Mouse (Mus musculus): ENCODE results near the gene Taf15. TPM values are rescaled to one million over a fixed set of nuclear protein-coding genes. Genes with fewer than 3 reads are reported as not detected.

Taf15 gene
- polyA plus RNA-seq, 1 experiment from 2014 or later: 13.8 TPM

DNA sequence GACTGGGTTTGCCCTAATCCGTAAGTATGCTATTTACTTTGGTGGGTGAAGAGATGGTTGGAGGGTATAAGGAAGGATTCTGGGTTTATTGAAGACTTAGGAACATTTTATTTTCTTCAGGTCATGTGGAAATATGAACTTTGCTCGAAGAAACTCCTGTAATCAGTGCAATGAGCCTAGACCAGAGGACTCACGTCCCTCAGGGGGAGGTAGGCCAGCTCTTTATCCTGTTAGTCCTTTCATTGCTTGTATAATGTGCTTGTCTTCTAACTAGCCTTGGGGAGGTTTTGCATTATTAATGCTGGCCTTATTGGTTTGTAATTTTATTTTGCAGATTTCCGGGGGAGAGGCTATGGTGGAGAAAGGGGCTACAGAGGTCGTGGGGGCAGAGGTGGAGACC, 31.4 kb downstream of the Taf15 start:
- H3K9ac ChIP-seq (ENCODE audit: low read length): no peak overlapping the region
- H3K4me2 ChIP-seq (ENCODE audit: low read depth, low read length, severe bottlenecking): no peak overlapping the region
- peaks cover 14% of the 10 kb centered on the region; the same call in 1 of the 2 replicates for H3K36me3 ChIP-seq (ENCODE audit: control insufficient read depth, insufficient read depth, low read length)
- no peak for ATAC-seq (replicated peaks; ENCODE audit: low FRiP score)
- H3K4me3 ChIP-seq (ENCODE audit: low read depth, low read length): no peak overlapping the region
- no peaks in the 10 kb centered on the region for H3K27me3 ChIP-seq (ENCODE audit: control insufficient read depth, insufficient read depth, low read length)
- DNase-seq (ENCODE audit: low spot score): no peak
- no peak overlapping the region for H3K27ac ChIP-seq (ENCODE audit: low read depth, low read length)
- WGBS: 93% methylated on average over 5 of the region's 5 CpGs
- H3K9me3 ChIP-seq (ENCODE audit: control insufficient read depth, low read length): no peaks in the 10 kb centered on the region
- no peaks in the 10 kb centered on the region for H3K4me1 ChIP-seq (replicated peaks; ENCODE audit: control insufficient read depth, insufficient read depth, low read length)

DNA sequence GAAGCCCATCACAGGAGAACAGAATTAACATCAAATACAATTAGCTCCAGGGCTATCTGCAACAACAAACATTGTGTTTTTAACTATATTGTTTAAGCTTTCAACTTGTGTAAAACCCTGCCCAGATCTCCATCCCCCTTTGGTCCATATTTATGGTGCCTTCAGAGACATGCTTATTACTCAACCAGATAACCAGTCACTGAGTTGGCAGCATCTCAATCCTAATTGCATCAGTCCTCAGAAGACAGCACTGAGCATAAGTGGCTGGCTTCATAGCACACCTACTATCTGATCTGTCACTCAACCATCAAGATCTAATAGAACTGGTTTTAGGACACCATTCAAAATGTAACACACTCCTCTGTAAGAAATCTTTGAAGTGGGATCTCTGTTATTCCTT, 36.6 kb downstream of the Taf15 start:
- Histone ChIP-seq H3K4me3 (ENCODE audit: low read depth, low read length) (no peak overlapping the region), H3K9me3 (ENCODE audit: control insufficient read depth, low read length) (no peaks in the 10 kb centered on the region), H3K4me2 (ENCODE audit: low read depth, low read length, severe bottlenecking) (no peak overlapping the region), H3K36me3 (ENCODE audit: control insufficient read depth, insufficient read depth, low read length) (peaks cover 4% of the 10 kb centered on the region; the same call in 1 of the 2 replicates), H3K4me1 (replicated peaks; ENCODE audit: control insufficient read depth, insufficient read depth, low read length) (no peaks in the 10 kb centered on the region), H3K27ac (ENCODE audit: low read depth, low read length) (no peak overlapping the region), H3K27me3 (ENCODE audit: control insufficient read depth, insufficient read depth, low read length) (no peaks in the 10 kb centered on the region), H3K9ac (ENCODE audit: low read length) (no peak overlapping the region)
- ATAC-seq (replicated peaks; ENCODE audit: low FRiP score) (no peak), DNase-seq (ENCODE audit: low spot score) (no peak)

DNA sequence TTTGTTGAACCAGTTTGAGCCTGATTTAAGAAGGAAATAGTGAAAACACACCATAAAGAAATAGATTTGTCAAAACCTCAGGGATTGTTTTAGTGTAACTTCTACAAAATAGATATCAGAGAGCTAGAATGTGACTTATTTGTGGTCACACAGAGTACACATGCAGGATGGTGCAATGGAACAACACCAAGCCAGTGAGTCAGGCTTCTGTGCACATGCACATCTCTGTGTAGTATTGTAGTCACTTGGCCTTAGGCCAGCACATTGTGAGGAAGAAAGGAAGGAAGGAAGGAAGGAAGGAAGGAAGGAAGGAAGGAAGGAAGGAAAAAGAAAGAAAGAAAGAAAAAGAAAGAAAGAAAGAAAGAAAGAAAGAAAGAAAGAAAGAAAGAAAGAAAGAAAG, 44.3 kb downstream of the Taf15 start:
- no peak overlapping the region for H3K9ac ChIP-seq (ENCODE audit: low read length)
- H3K27me3 ChIP-seq (ENCODE audit: control insufficient read depth, insufficient read depth, low read length): no peaks in the 10 kb centered on the region
- no peak overlapping the region for H3K4me3 ChIP-seq (ENCODE audit: low read depth, low read length)
- ATAC-seq (replicated peaks; ENCODE audit: low FRiP score): no peak
- H3K36me3 ChIP-seq (ENCODE audit: control insufficient read depth, insufficient read depth, low read length): no peaks in the 10 kb centered on the region
- H3K27ac ChIP-seq (ENCODE audit: low read depth, low read length): no peak overlapping the region
- H3K4me2 ChIP-seq (ENCODE audit: low read depth, low read length, severe bottlenecking): no peak overlapping the region
- no peak for DNase-seq (ENCODE audit: low spot score)
- no peaks in the 10 kb centered on the region for H3K9me3 ChIP-seq (ENCODE audit: control insufficient read depth, low read length)
- no peaks in the 10 kb centered on the region for H3K4me1 ChIP-seq (replicated peaks; ENCODE audit: control insufficient read depth, insufficient read depth, low read length)

GRCm38 (mm10) chr11:83518371-83518770, 45.5 kb downstream of the Taf15 start:
- H3K4me1 ChIP-seq (replicated peaks; ENCODE audit: control insufficient read depth, insufficient read depth, low read length): no peaks in the 10 kb centered on the region
- H3K27me3 ChIP-seq (ENCODE audit: control insufficient read depth, insufficient read depth, low read length): no peaks in the 10 kb centered on the region
- H3K9me3 ChIP-seq (ENCODE audit: control insufficient read depth, low read length): no peaks in the 10 kb centered on the region
- H3K9ac ChIP-seq (ENCODE audit: low read length): no peak overlapping the region
- ATAC-seq (replicated peaks; ENCODE audit: low FRiP score) (no peak), DNase-seq (ENCODE audit: low spot score) (no peak)
- H3K4me3 ChIP-seq (ENCODE audit: low read depth, low read length): no peak overlapping the region
- no peak overlapping the region for H3K4me2 ChIP-seq (ENCODE audit: low read depth, low read length, severe bottlenecking)
- H3K36me3 ChIP-seq (ENCODE audit: control insufficient read depth, insufficient read depth, low read length): no peaks in the 10 kb centered on the region
- no peak overlapping the region for H3K27ac ChIP-seq (ENCODE audit: low read depth, low read length)
- WGBS: 74% methylated on average over 6 of the region's 6 CpGs

- no peaks in the 10 kb centered on the region for H3K36me3 ChIP-seq (ENCODE audit: control insufficient read depth, insufficient read depth, low read length)
- DNase-seq (ENCODE audit: low spot score) (no peak), ATAC-seq (replicated peaks; ENCODE audit: low FRiP score) (no peak)
- H3K9me3 ChIP-seq (ENCODE audit: control insufficient read depth, low read length): no peaks in the 10 kb centered on the region
- H3K27me3 ChIP-seq (ENCODE audit: control insufficient read depth, insufficient read depth, low read length): no peaks in the 10 kb centered on the region
- no peak within 1 kb of the TSS for H3K4me2 ChIP-seq (ENCODE audit: low read depth, low read length, severe bottlenecking)
- no peak within 1 kb of the TSS for H3K4me3 ChIP-seq (ENCODE audit: low read depth, low read length)
- no peaks in the 10 kb centered on the region for H3K4me1 ChIP-seq (replicated peaks; ENCODE audit: control insufficient read depth, insufficient read depth, low read length)
- no peak within 1 kb of the TSS for H3K9ac ChIP-seq (ENCODE audit: low read length)
- H3K27ac ChIP-seq (ENCODE audit: low read depth, low read length): no peak within 1 kb of the TSS
- 91% methylated on average over 3 of the region's 3 CpGs for WGBS
Observed at GRCm38 (mm10) chr11:83522075-83522474, 49.2 kb downstream of the Taf15 start, which contains the start of gene Heatr9. Gene Heatr9 (minus strand): TSS chr11:83522175.

- Histone ChIP-seq H3K27ac (ENCODE audit: low read depth, low read length) (no peak overlapping the region), H3K4me3 (ENCODE audit: low read depth, low read length) (no peak overlapping the region), H3K4me1 (replicated peaks; ENCODE audit: control insufficient read depth, insufficient read depth, low read length) (no peaks in the 10 kb centered on the region), H3K27me3 (ENCODE audit: control insufficient read depth, insufficient read depth, low read length) (no peaks in the 10 kb centered on the region), H3K9ac (ENCODE audit: low read length) (no peak overlapping the region), H3K36me3 (ENCODE audit: control insufficient read depth, insufficient read depth, low read length) (no peaks in the 10 kb centered on the region), H3K9me3 (ENCODE audit: control insufficient read depth, low read length) (no peaks in the 10 kb centered on the region), H3K4me2 (ENCODE audit: low read depth, low read length, severe bottlenecking) (no peak overlapping the region)
- ATAC-seq (replicated peaks; ENCODE audit: low FRiP score) (no peak), DNase-seq (ENCODE audit: low spot score) (no peak)
- WGBS: 75% methylated on average over 12 of the region's 12 CpGs
Observed at GRCm38 (mm10) chr11:83529024-83529423, 56.1 kb downstream of the Taf15 start.

DNA sequence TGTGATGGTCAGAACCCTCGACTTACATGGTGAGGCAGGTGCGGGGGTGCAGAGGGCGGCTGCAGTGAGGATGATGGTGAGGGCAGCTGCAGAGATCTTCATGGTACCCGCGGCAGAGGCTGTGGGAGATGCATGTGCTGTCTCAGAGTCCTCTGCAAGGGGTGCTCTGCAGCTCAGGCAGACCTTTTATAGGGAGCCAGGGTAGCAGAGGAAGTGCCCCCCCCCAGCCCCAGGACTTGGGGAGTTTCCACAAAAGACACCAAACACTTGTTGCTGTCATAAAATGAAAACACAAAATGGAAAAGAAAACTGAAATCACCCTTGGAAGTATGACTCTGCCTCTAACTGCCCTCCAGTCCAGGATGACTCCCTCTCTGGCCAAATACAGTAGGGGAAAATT, 57.5 kb downstream of the Taf15 start, which contains the start of gene Ccl5:
Ccl5 (minus strand) TSS at position 159 of the 400 bp plus-strand sequence.
- Histone ChIP-seq H3K9me3 (ENCODE audit: control insufficient read depth, low read length) (no peaks in the 10 kb centered on the region), H3K4me2 (ENCODE audit: low read depth, low read length, severe bottlenecking) (no peak within 1 kb of the TSS), H3K27ac (ENCODE audit: low read depth, low read length) (no peak within 1 kb of the TSS), H3K4me1 (replicated peaks; ENCODE audit: control insufficient read depth, insufficient read depth, low read length) (no peaks in the 10 kb centered on the region), H3K9ac (ENCODE audit: low read length) (no peak within 1 kb of the TSS), H3K36me3 (ENCODE audit: control insufficient read depth, insufficient read depth, low read length) (no peaks in the 10 kb centered on the region), H3K27me3 (ENCODE audit: control insufficient read depth, insufficient read depth, low read length) (no peaks in the 10 kb centered on the region), H3K4me3 (ENCODE audit: low read depth, low read length) (no peak within 1 kb of the TSS)
- no peak for DNase-seq (ENCODE audit: low spot score)
- ATAC-seq (replicated peaks; ENCODE audit: low FRiP score): no peak
- WGBS: 89% methylated on average over 5 of the region's 5 CpGs

- Histone ChIP-seq H3K27me3 (ENCODE audit: control insufficient read depth, insufficient read depth, low read length) (no peaks in the 10 kb centered on the region), H3K4me1 (replicated peaks; ENCODE audit: control insufficient read depth, insufficient read depth, low read length) (no peaks in the 10 kb centered on the region), H3K4me3 (ENCODE audit: low read depth, low read length) (no peak overlapping the region), H3K9ac (ENCODE audit: low read length) (no peak overlapping the region), H3K36me3 (ENCODE audit: control insufficient read depth, insufficient read depth, low read length) (no peaks in the 10 kb centered on the region), H3K9me3 (ENCODE audit: control insufficient read depth, low read length) (no peaks in the 10 kb centered on the region), H3K27ac (ENCODE audit: low read depth, low read length) (no peak overlapping the region), H3K4me2 (ENCODE audit: low read depth, low read length, severe bottlenecking) (no peak overlapping the region)
- ATAC-seq (replicated peaks; ENCODE audit: low FRiP score) (no peak), DNase-seq (ENCODE audit: low spot score) (no peak)
- 95% methylated on average over 1 of the region's 1 CpGs for WGBS
Observed at GRCm38 (mm10) chr11:83533192-83533591, 60.3 kb downstream of the Taf15 start.

DNA sequence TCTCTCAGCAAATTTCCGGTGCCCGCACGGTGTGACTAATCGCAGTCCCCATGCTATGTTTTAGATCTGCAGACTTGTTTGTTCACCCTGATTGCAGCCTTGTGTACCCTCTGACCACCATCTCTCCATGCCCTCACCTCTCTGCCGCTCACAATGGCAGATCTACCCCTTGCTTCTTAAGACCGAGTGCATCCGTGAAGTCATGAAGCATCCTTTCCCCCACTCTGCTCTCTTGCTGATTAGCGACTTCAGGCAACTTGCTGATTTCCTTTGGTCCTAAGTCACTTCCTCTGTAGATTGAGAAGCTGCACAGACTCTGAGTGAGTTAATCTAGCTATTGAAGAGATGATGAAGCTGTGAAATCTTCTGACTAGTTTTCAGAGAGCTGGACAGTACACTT, 61.3 kb downstream of the Taf15 start:
- WGBS: 87% methylated on average over 8 of the region's 8 CpGs
- Histone ChIP-seq H3K4me1 (replicated peaks; ENCODE audit: control insufficient read depth, insufficient read depth, low read length) (no peaks in the 10 kb centered on the region), H3K27me3 (ENCODE audit: control insufficient read depth, insufficient read depth, low read length) (no peaks in the 10 kb centered on the region), H3K9me3 (ENCODE audit: control insufficient read depth, low read length) (no peaks in the 10 kb centered on the region), H3K4me2 (ENCODE audit: low read depth, low read length, severe bottlenecking) (no peak overlapping the region), H3K9ac (ENCODE audit: low read length) (no peak overlapping the region), H3K27ac (ENCODE audit: low read depth, low read length) (no peak overlapping the region), H3K36me3 (ENCODE audit: control insufficient read depth, insufficient read depth, low read length) (no peaks in the 10 kb centered on the region), H3K4me3 (ENCODE audit: low read depth, low read length) (no peak overlapping the region)
- ATAC-seq (replicated peaks; ENCODE audit: low FRiP score) (no peak), DNase-seq (ENCODE audit: low spot score) (no peak)

Data from forebrain, embryonic 11.5 days (tissue).